Mouse (Mus musculus): ENCODE results near the gene Pim1. TPM values are rescaled to one million over a fixed set of nuclear protein-coding genes. Genes with fewer than 3 reads are reported as not detected.
"Not testable (repeated sequence)": the region's sequence is repeated elsewhere in the genome, so short reads cannot be mapped to it uniquely, and the experiment has no call there.

Gene Pim1
- polyA plus RNA-seq, 1 experiment = 35.8 TPM

GRCm38 (mm10) chr17:29513044-29513730 lies 22.6 kb downstream of the Pim1 start:
- H3K4me3 ChIP-seq (replicated peaks; ENCODE audit: extremely low read depth, low read depth, low read length) = no peak overlapping the region
- 36% methylated on average over 13 of the region's 13 CpGs for WGBS
- TF ChIP-seq CTCF (IDR thresholded peaks at IDR 0.05; ENCODE audit: insufficient read depth, low read length) (peak; percentile 69), POLR2A (IDR thresholded peaks at IDR 0.05; ENCODE audit: borderline replicate concordance, extremely low read depth, low read depth, low read length) (no peak)

GRCm38 (mm10) chr17:29514435-29514834 lies 23.9 kb downstream of the Pim1 start:
- Histone ChIP-seq H3K4me1 (ENCODE audit: control insufficient read depth, insufficient read depth, low read length) (no peaks in the 10 kb centered on the region), H3K4me3 (replicated peaks; ENCODE audit: extremely low read depth, low read depth, low read length) (no peak overlapping the region)
- peak; percentile 78 for DNase-seq
- no peak for TF ChIP-seq POLR2A (IDR thresholded peaks at IDR 0.05; ENCODE audit: borderline replicate concordance, extremely low read depth, low read depth, low read length)
- peak; percentile 72 for TF ChIP-seq CTCF (IDR thresholded peaks at IDR 0.05; ENCODE audit: insufficient read depth, low read length)
- 2% methylated on average over 11 of the region's 11 CpGs for WGBS

More at GRCm38 (mm10) chr17:29513044-29513730, 22.6 kb downstream of the Pim1 start:
- H3K4me1 ChIP-seq (ENCODE audit: control insufficient read depth, insufficient read depth, low read length) = no peaks in the 10 kb centered on the region; the same call in 1 of the 2 replicates
- peak; percentile 67 for DNase-seq

- WGBS = 79% methylated on average over 5 of the region's 5 CpGs
- H3K4me3 ChIP-seq (replicated peaks; ENCODE audit: extremely low read depth, low read depth, low read length); H3K4me1 ChIP-seq (ENCODE audit: control insufficient read depth, insufficient read depth, low read length); DNase-seq: not testable (repeated sequence)
These were observed 28.1 kb downstream of the Pim1 start for GRCm38 (mm10) chr17:29518665-29519064.

- no peak for DNase-seq
- H3K4me3 ChIP-seq (replicated peaks; ENCODE audit: extremely low read depth, low read depth, low read length) = no peak overlapping the region
- H3K4me1 ChIP-seq (ENCODE audit: control insufficient read depth, insufficient read depth, low read length) = no peaks in the 10 kb centered on the region
- TF ChIP-seq CTCF (IDR thresholded peaks at IDR 0.05; ENCODE audit: insufficient read depth, low read length) (no peak), POLR2A (IDR thresholded peaks at IDR 0.05; ENCODE audit: borderline replicate concordance, extremely low read depth, low read depth, low read length) (no peak)
- WGBS = 72% methylated on average over 8 of the region's 8 CpGs
These were observed 29.2 kb downstream of the Pim1 start for GRCm38 (mm10) chr17:29519731-29520130.

GRCm38 (mm10) chr17:29525613-29526012 lies 35.1 kb downstream of the Pim1 start:
- no peak for DNase-seq
- WGBS = 75% methylated on average over 2 of the region's 2 CpGs
- no peaks in the 10 kb centered on the region for H3K4me1 ChIP-seq (ENCODE audit: control insufficient read depth, insufficient read depth, low read length)
- TF ChIP-seq CTCF (IDR thresholded peaks at IDR 0.05; ENCODE audit: insufficient read depth, low read length) (no peak), POLR2A (IDR thresholded peaks at IDR 0.05; ENCODE audit: borderline replicate concordance, extremely low read depth, low read depth, low read length) (no peak)
- H3K4me3 ChIP-seq (replicated peaks; ENCODE audit: extremely low read depth, low read depth, low read length) = no peak overlapping the region

- WGBS = 70% methylated on average over 8 of the region's 8 CpGs
- no peak for TF ChIP-seq POLR2A (IDR thresholded peaks at IDR 0.05; ENCODE audit: borderline replicate concordance, extremely low read depth, low read depth, low read length)
- peak; percentile 67 for TF ChIP-seq CTCF (IDR thresholded peaks at IDR 0.05; ENCODE audit: insufficient read depth, low read length)
- no peaks in the 10 kb centered on the region for H3K4me1 ChIP-seq (ENCODE audit: control insufficient read depth, insufficient read depth, low read length)
- no peak for DNase-seq
- no peak overlapping the region for H3K4me3 ChIP-seq (replicated peaks; ENCODE audit: extremely low read depth, low read depth, low read length)
These were observed 38.1 kb downstream of the Pim1 start for GRCm38 (mm10) chr17:29528568-29529187.

GRCm38 (mm10) chr17:29530508-29530907 lies 40.0 kb downstream of the Pim1 start:
- 69% methylated on average over 6 of the region's 6 CpGs for WGBS
- H3K4me3 ChIP-seq (replicated peaks; ENCODE audit: extremely low read depth, low read depth, low read length) = no peak overlapping the region
- TF ChIP-seq CTCF (IDR thresholded peaks at IDR 0.05; ENCODE audit: insufficient read depth, low read length) = no peak
- TF ChIP-seq POLR2A (IDR thresholded peaks at IDR 0.05; ENCODE audit: borderline replicate concordance, extremely low read depth, low read depth, low read length) = no peak
- no peak for DNase-seq
- H3K4me1 ChIP-seq (ENCODE audit: control insufficient read depth, insufficient read depth, low read length) = no peaks in the 10 kb centered on the region

- no peak overlapping the region for H3K4me3 ChIP-seq (replicated peaks; ENCODE audit: extremely low read depth, low read depth, low read length)
- TF ChIP-seq POLR2A (IDR thresholded peaks at IDR 0.05; ENCODE audit: borderline replicate concordance, extremely low read depth, low read depth, low read length) = no peak
- no peak for TF ChIP-seq CTCF (IDR thresholded peaks at IDR 0.05; ENCODE audit: insufficient read depth, low read length)
- DNase-seq = no peak
- WGBS = 78% methylated on average over 9 of the region's 9 CpGs
- no peaks in the 10 kb centered on the region for H3K4me1 ChIP-seq (ENCODE audit: control insufficient read depth, insufficient read depth, low read length)
These were observed 40.7 kb downstream of the Pim1 start for GRCm38 (mm10) chr17:29531278-29531677.

- H3K4me3 ChIP-seq (replicated peaks; ENCODE audit: extremely low read depth, low read depth, low read length) = no peak overlapping the region
- TF ChIP-seq CTCF (IDR thresholded peaks at IDR 0.05; ENCODE audit: insufficient read depth, low read length) (no peak), POLR2A (IDR thresholded peaks at IDR 0.05; ENCODE audit: borderline replicate concordance, extremely low read depth, low read depth, low read length) (no peak)
- no peak for DNase-seq
- 44% methylated on average over 10 of the region's 10 CpGs for WGBS
- H3K4me1 ChIP-seq (ENCODE audit: control insufficient read depth, insufficient read depth, low read length) = no peaks in the 10 kb centered on the region
These were observed 41.3 kb downstream of the Pim1 start for GRCm38 (mm10) chr17:29531757-29532384.

GRCm38 (mm10) chr17:29533866-29534265 lies 43.3 kb downstream of the Pim1 start:
- WGBS = 82% methylated on average over 11 of the region's 11 CpGs
- no peak for TF ChIP-seq CTCF (IDR thresholded peaks at IDR 0.05; ENCODE audit: insufficient read depth, low read length)
- TF ChIP-seq POLR2A (IDR thresholded peaks at IDR 0.05; ENCODE audit: borderline replicate concordance, extremely low read depth, low read depth, low read length) = no peak
- Histone ChIP-seq H3K4me3 (replicated peaks; ENCODE audit: extremely low read depth, low read depth, low read length) (no peak overlapping the region), H3K4me1 (ENCODE audit: control insufficient read depth, insufficient read depth, low read length) (no peaks in the 10 kb centered on the region)
- DNase-seq = no peak

Measured in lung, adult 2 months (tissue).